Mouse (Mus musculus) heart, embryonic 11.5 days (tissue): ENCODE data around the gene Psmb4. TPM values are rescaled to one million over a fixed set of nuclear protein-coding genes. Genes with fewer than 3 reads are reported as not detected.
"Not testable (repeated sequence)": the region's sequence is repeated elsewhere in the genome, so short reads cannot be mapped to it uniquely, and the experiment has no call there.

Source experiments
- ATAC-seq: fragments of 200-750 bp; cut with Nextera tagmentation; replicated peaks from 2 replicates; pipeline ENCODE4 v1.8.0; 2017; ENCODE audit warnings: moderate library complexity; ENCODE audit not compliant: insufficient number of reproducible peaks, low FRiP score, low TSS enrichment
- H3K27ac ChIP-seq: fragments of 300-500 bp; sonication (generic); 2 replicates; pipeline ENCODE4 v1.5.1; 2014; ENCODE audit warnings: mild to moderate bottlenecking, low read depth, low read length
- H3K27me3 ChIP-seq: fragments of 300-500 bp; sonication (generic); 2 replicates; pipeline ENCODE4 v1.6.1; 2014; ENCODE audit warnings: mild to moderate bottlenecking, low read length, mixed read lengths; ENCODE audit not compliant: control insufficient read depth, insufficient read depth
- H3K36me3 ChIP-seq: fragments of 300-500 bp; sonication (generic); 2 replicates; pipeline ENCODE4 v1.6.1; 2014; ENCODE audit warnings: mild to moderate bottlenecking, low read length, moderate library complexity, mixed read lengths; ENCODE audit not compliant: control insufficient read depth, insufficient read depth
- H3K4me1 ChIP-seq: fragments of 300-500 bp; sonication (generic); 2 replicates; pipeline ENCODE4 v1.6.1; 2014; ENCODE audit warnings: low read length; ENCODE audit not compliant: control insufficient read depth, insufficient read depth
- H3K4me2 ChIP-seq: fragments of 300-500 bp; sonication (generic); 2 replicates; pipeline ENCODE4 v1.6.1; 2014; ENCODE audit warnings: mild to moderate bottlenecking, moderate library complexity
- H3K4me3 ChIP-seq: fragments of 300-500 bp; sonication (generic); 2 replicates; pipeline ENCODE4 v1.5.1; 2014; ENCODE audit warnings: low read depth, low read length
- H3K9ac ChIP-seq: fragments of 300-500 bp; sonication (generic); 2 replicates; pipeline ENCODE4 v1.6.1; 2014; ENCODE audit warnings: mild to moderate bottlenecking, low read depth, low read length, moderate library complexity
- H3K9me3 ChIP-seq: fragments of 300-500 bp; sonication (generic); replicated peaks from 2 replicates; pipeline ENCODE4 v1.6.1; 2016; ENCODE audit warnings: low read length; ENCODE audit not compliant: control insufficient read depth
- WGBS: fragments of 180-500 bp; shearing (Covaris S2); extraction: QIAGEN DNeasy Blood & Tissue Kit; methylation state at CpG from one replicate; pipeline ENCODE4 v1.1.7; 2014; ENCODE audit not compliant: insufficient replicate concordance; 5-methylcytosine and 5-hydroxymethylcytosine counted together
- polyA plus RNA-seq: library from polyadenylated mRNA; unstranded; fragments of >200 nt; fragmentation: Nextera tagmentation; extraction: Ambion mirVana; gene quantifications from 2 replicates; pipeline ENCODE4 v1.2.1, GENCODE M21; 2014

The Psmb4 gene
- polyA plus RNA-seq: 293 and 305 TPM in 2 replicates

DNA sequence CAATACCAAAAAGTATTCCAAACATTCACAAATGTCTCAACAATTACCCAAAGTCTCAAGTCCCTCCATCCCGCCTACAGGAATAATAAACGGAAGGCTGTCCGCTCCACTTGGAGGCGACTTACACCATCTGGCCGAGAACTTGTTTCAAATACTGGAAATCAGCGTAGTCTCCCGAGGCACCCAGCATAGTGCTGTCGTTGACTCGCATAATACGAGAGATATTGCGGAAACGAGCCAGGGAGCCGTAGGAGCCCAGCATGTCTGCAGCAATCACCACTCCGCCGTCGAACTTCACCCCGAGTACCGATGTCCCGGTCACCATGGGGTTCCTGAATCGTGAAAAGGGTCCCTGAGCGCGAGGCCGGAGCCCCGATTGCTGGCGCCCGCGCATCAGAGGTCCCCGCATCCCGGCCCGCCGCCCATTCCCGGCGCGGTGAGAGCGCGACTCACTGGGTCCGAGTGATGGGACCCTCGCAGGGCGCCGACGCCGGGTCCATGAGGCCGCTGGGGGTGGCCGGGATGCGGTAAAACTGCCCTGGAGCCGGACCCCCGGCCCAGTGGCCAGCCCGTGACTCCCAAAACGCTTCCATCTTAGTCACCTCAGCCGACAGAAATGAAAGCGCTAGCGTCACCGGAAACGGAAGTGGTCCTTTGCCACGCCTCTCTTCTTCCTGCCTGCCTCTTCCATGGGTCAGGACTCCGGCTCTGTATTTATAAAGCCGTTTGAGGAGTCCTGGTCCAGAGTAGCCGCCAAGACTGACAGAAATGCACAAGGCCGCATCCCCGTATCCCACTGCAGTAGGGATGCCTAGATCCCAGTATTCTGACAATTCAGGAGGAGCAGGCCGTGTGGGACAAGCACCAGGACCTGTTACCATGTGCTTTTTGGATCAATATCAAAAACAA, at the start of gene Psmb4:
Psmb4 (minus strand) TSS at position 646 of the 909 bp plus-strand sequence.
- Histone ChIP-seq H3K9ac (peak within 1 kb of the TSS; percentile 80), H3K27ac (peak within 1 kb of the TSS; percentile 50), H3K4me3 (peak within 1 kb of the TSS; percentile 83), H3K9me3 (no peaks in the 10 kb centered on the region), H3K4me2 (peak within 1 kb of the TSS; percentile 72), H3K4me1 (peaks cover 11% of the 10 kb centered on the region), H3K27me3 (0 out of 2 replicates have a peak, but pooled peaks cover 2% of the 10 kb centered on the region), H3K36me3 (peaks cover 9% of the 10 kb centered on the region; the same call in 1 of the 2 replicates)
- WGBS: under 1% methylated on average over 61 of the region's 61 CpGs
- ATAC-seq: peak; percentile 78

GRCm38 (mm10) chr3:94936147-94936546, 49.4 kb upstream of the Psmb4 start:
- not testable (repeated sequence) for ATAC-seq
- 81% methylated on average over 5 of the region's 5 CpGs for WGBS

GRCm38 (mm10) chr3:94935332-94935731, 48.6 kb upstream of the Psmb4 start:
- H3K9ac ChIP-seq, H3K27me3 ChIP-seq, H3K9me3 ChIP-seq, H3K4me3 ChIP-seq, H3K4me2 ChIP-seq, H3K27ac ChIP-seq, ATAC-seq, H3K36me3 ChIP-seq: not testable (repeated sequence)
- WGBS: 81% methylated on average over 3 of the region's 3 CpGs
- peaks cover 10% of the 10 kb centered on the region; the same call in 1 of the 2 replicates for H3K4me1 ChIP-seq

More at GRCm38 (mm10) chr3:94936147-94936546, 49.4 kb upstream of the Psmb4 start:
- peaks cover 10% of the 10 kb centered on the region; the same call in 1 of the 2 replicates for H3K4me1 ChIP-seq
- not testable (repeated sequence) for H3K9me3 ChIP-seq, H3K4me3 ChIP-seq, H3K36me3 ChIP-seq, H3K4me2 ChIP-seq, H3K9ac ChIP-seq, H3K27me3 ChIP-seq, H3K27ac ChIP-seq

- H3K4me2 ChIP-seq, ATAC-seq, H3K9ac ChIP-seq, H3K9me3 ChIP-seq, H3K27me3 ChIP-seq, H3K27ac ChIP-seq, H3K4me3 ChIP-seq, H3K4me1 ChIP-seq, H3K36me3 ChIP-seq: not testable (repeated sequence)
- WGBS: 91% methylated on average over 3 of the region's 3 CpGs
Observed at GRCm38 (mm10) chr3:94934564-94934963, 47.8 kb upstream of the Psmb4 start.

GRCm38 (mm10) chr3:94933604-94934003, 46.8 kb upstream of the Psmb4 start:
- Histone ChIP-seq H3K27ac (peak overlapping the region; percentile 78; the same call in 1 of the 2 replicates), H3K4me3 (peak overlapping the region; percentile 39), H3K4me2 (peak overlapping the region; percentile 60)
- H3K27me3 ChIP-seq, H3K9me3 ChIP-seq, ATAC-seq, H3K36me3 ChIP-seq, H3K4me1 ChIP-seq, H3K9ac ChIP-seq: not testable (repeated sequence)
- no CpG with 5 or more reads among the region's 2 CpGs for whole genome bisulfite sequencing

DNA sequence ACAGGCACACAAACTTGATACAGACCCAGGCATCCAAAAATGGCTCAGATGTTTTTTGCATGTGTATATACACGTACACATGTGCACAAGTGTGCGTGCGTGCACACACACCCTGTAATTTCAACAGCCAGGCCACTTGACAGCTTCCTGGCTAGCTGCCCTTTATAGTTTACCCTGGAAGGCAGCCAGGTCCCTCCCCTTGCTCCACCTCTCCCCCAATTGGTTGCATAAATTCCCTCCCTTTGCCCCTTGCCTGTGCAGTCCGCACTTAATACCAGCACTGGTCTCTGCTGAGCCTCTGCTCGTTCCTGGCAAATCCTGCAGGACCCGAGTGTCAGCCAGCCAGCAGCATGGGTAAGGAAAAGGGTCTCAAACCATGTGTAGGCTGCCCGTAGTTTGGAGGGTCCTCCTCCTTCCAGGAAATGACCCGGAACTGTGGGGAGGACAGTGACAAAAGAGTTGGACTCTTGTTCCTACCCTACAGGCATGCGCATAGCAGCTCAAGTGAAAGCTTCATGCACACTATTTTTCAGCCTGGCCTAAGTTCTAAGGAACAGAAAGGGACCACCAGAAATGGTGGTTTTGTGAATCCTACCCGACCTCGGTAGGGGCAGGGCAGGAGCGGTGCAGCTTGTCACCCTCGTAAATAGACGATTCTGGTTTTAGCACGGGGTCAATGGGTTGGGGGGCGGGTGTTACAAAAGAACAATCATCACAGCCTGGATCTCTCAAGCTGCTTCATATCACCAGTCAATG, 46.2 kb upstream of the Psmb4 start, which contains the start of gene Selenbp1:
Selenbp1 (plus strand) TSS at position 248 of the 756 bp plus-strand sequence.
- Histone ChIP-seq H3K4me2 (peak within 1 kb of the TSS; percentile 60), H3K4me3 (peak within 1 kb of the TSS; percentile 39), H3K27me3 (no peaks in the 10 kb centered on the region), H3K9ac (peak within 1 kb of the TSS; percentile 60), H3K36me3 (no peaks in the 10 kb centered on the region), H3K9me3 (no peaks in the 10 kb centered on the region), H3K27ac (peak within 1 kb of the TSS; percentile 78), H3K4me1 (0 out of 2 replicates have a peak, but pooled peaks cover 7% of the 10 kb centered on the region)
- WGBS: 14% methylated on average over 16 of the region's 16 CpGs
- ATAC-seq: peak; percentile 80

DNA sequence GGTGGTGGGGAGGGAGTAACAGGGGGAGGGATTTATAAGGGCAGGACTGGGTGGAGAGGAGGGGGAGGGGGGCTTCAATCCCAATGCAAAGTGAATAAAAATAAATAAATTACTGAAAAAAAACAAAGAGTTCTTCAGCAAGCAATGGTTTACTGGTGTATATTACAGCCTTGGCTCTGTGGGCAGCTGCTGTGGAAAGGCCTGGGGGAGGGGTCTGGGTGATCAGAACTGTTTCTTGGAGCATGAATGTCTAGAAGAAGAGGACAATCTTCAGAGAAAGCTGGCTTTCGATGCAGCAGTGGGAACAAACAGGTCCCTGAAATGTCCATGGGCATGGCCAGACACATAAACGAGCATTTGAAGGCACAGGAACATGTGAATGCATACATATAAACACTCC, 45.5 kb upstream of the Psmb4 start:
- H3K4me1 ChIP-seq, H3K27me3 ChIP-seq, H3K9ac ChIP-seq, H3K36me3 ChIP-seq, ATAC-seq, H3K4me3 ChIP-seq, H3K9me3 ChIP-seq: not testable (repeated sequence)
- WGBS: 63% methylated on average over 2 of the region's 2 CpGs
- H3K4me2 ChIP-seq: peak overlapping the region; percentile 60; the same call in 1 of the 2 replicates
- peak overlapping the region; percentile 46 for H3K27ac ChIP-seq

DNA sequence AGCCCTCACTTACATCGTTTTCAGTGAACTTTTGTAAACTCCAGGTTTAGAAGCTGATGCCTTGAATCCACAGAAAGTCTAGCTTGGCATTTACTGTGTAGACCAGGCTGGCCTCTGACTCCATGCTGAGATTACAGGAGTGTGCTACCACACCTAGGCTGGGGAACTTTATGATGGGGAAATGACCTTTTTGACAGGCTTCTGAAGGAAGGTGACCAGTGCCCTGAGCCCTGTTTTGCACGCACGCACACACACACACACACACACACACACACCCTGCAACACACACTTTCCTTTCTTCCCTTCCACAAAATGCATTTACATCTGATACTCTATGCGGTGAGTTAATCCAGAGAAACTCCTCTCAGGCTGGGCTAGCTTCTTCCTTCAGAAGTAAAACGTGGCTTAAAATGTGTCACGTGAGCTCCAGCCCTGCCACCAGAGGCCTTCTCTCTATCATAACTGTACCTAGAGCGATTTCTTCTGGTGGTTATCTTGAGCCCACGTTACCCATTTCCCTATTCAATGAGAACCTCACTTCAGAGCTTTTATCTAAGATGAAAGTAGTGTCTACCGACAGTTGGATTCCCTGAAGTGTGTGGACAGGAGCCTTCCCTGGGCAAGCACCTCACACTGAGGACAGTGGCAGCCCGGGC, 44.8 kb upstream of the Psmb4 start:
- not testable (repeated sequence) for H3K27me3 ChIP-seq, H3K9ac ChIP-seq, H3K36me3 ChIP-seq, H3K4me3 ChIP-seq, H3K9me3 ChIP-seq, H3K4me2 ChIP-seq, H3K27ac ChIP-seq, ATAC-seq, H3K4me1 ChIP-seq
- WGBS: 57% methylated on average over 10 of the region's 10 CpGs
